ENCODE assay signal across 8 mouse cellular contexts in genomic region chr14:21812590-21813162, GRCm38 (mm10). TPM values are rescaled to one million over a fixed set of nuclear protein-coding genes. Genes with fewer than 3 reads are reported as not detected.
DNase-seq lines count a peak whose midpoint lies in the region; ATAC-seq and TF ChIP-seq lines count a peak whose summit lies in the region.

No protein-coding gene starts in this region.

- no peaks in the 10 kb centered on the region for H3K27me3 ChIP-seq in ES-Bruce4 (ENCODE audit: control insufficient read depth, insufficient read depth, low read length, poor library complexity, severe bottlenecking)
- no peaks in the 10 kb centered on the region for H3K27me3 ChIP-seq in intestine, embryonic 15.5 days (replicated peaks)
- H3K27me3 ChIP-seq in liver, embryonic 12.5 days (replicated peaks): no peaks in the 10 kb centered on the region

- WGBS in intestine, embryonic 15.5 days: 24% methylated on average over 14 of the region's 14 CpGs
- 17% methylated on average over 14 of the region's 14 CpGs for WGBS in liver, embryonic 12.5 days (ENCODE audit: insufficient replicate concordance)
- WGBS in olfactory bulb, adult 2 months: 27% methylated on average over 14 of the region's 14 CpGs

- no peak overlapping the region for H3K4me3 ChIP-seq in ES-Bruce4 (ENCODE audit: low read depth, low read length)
- no peak overlapping the region for H3K4me3 ChIP-seq in intestine, embryonic 15.5 days (replicated peaks)
- H3K4me3 ChIP-seq in liver, embryonic 12.5 days: 0 out of 2 replicates have a peak overlapping the region, but pooled peaks have one; percentile 9
- no peak overlapping the region for H3K4me3 ChIP-seq in olfactory bulb, adult 2 months (ENCODE audit: insufficient read depth, low read depth, low read length)

- no peaks in the 10 kb centered on the region for H3K9me3 ChIP-seq in ES-Bruce4 (replicated peaks; ENCODE audit: control insufficient read depth, insufficient read depth, low read length, poor library complexity, severe bottlenecking)
- no peaks in the 10 kb centered on the region for H3K9me3 ChIP-seq in intestine, embryonic 15.5 days
- H3K9me3 ChIP-seq in liver, embryonic 12.5 days (replicated peaks): no peaks in the 10 kb centered on the region

- peak; percentile 37; the same call in 1 of the 2 replicates for ATAC-seq in intestine, embryonic 15.5 days
- ATAC-seq in liver, embryonic 12.5 days: peak; percentile 70

- DNase-seq in B cell, adult 2 months: peak; percentile 83 to 84
- peak; percentile 89 for DNase-seq in c-Kit-positive CD71-positive TER-119-positive erythroid progenitor cells, embryonic 14.5 days (ENCODE audit: low spot score)
- DNase-seq in gastrocnemius, adult 8-10 months (ENCODE audit: low spot score in 2 of 2): peak; percentile 45 to 68
- DNase-seq in yolk sac, embryonic 10.5 days (ENCODE audit: low spot score): peak; percentile 39

- no peaks in the 10 kb centered on the region for H3K36me3 ChIP-seq in ES-Bruce4 (ENCODE audit: control insufficient read depth, insufficient read depth, low read length, poor library complexity, severe bottlenecking)
- no peaks in the 10 kb centered on the region for H3K36me3 ChIP-seq in intestine, embryonic 15.5 days
- H3K36me3 ChIP-seq in liver, embryonic 12.5 days: no peaks in the 10 kb centered on the region

- no peak overlapping the region for H3K9ac ChIP-seq in ES-Bruce4 (ENCODE audit: low read depth, poor library complexity, severe bottlenecking)
- no peak overlapping the region for H3K9ac ChIP-seq in intestine, embryonic 15.5 days
- H3K9ac ChIP-seq in liver, embryonic 12.5 days: 0 out of 2 replicates have a peak overlapping the region, but pooled peaks have one; percentile 31

- H3K4me2 ChIP-seq in intestine, embryonic 15.5 days (replicated peaks): no peak overlapping the region
- peak overlapping the region; percentile 49 for H3K4me2 ChIP-seq in liver, embryonic 12.5 days

- peaks cover 3% of the 10 kb centered on the region for H3K4me1 ChIP-seq in ES-Bruce4 (ENCODE audit: control insufficient read depth, insufficient read depth, low read length)
- peaks cover 8% of the 10 kb centered on the region for H3K4me1 ChIP-seq in intestine, embryonic 15.5 days (replicated peaks)
- H3K4me1 ChIP-seq in liver, embryonic 12.5 days: peaks cover 52% of the 10 kb centered on the region
- H3K4me1 ChIP-seq in olfactory bulb, adult 2 months (ENCODE audit: control insufficient read depth, insufficient read depth, low read length): no peaks in the 10 kb centered on the region

- no peak for TF ChIP-seq EP300 in ES-Bruce4 (IDR thresholded peaks at IDR 0.05; ENCODE audit: insufficient read depth, low read depth, low read length)

- no peak overlapping the region for H3K27ac ChIP-seq in ES-Bruce4 (ENCODE audit: insufficient read depth, low read length)
- H3K27ac ChIP-seq in intestine, embryonic 15.5 days: no peak overlapping the region
- H3K27ac ChIP-seq in liver, embryonic 12.5 days: peak overlapping the region; percentile 70
- H3K27ac ChIP-seq in olfactory bulb, adult 2 months (ENCODE audit: insufficient read depth, low read depth, low read length): no peak overlapping the region

- no peak for TF ChIP-seq POLR2A in ES-Bruce4 (IDR thresholded peaks at IDR 0.05; ENCODE audit: insufficient read depth, low read length)
- no peak for TF ChIP-seq POLR2A in olfactory bulb, adult 2 months (IDR thresholded peaks at IDR 0.05; ENCODE audit: insufficient read depth, low read depth, low read length)

- peak; percentile 63 for TF ChIP-seq CTCF in ES-Bruce4 (IDR thresholded peaks at IDR 0.05; ENCODE audit: low read depth, low read length)
- TF ChIP-seq CTCF in olfactory bulb, adult 2 months (IDR thresholded peaks at IDR 0.05; ENCODE audit: insufficient read depth, low read depth, low read length): 0 out of 2 replicates have a peak, but pooled peaks have one; percentile 20

RNA-seq across cellular contexts. Expression of gene Vdac2, which starts 12.4 kb away (rescaled TPM):
- 358 and 367 TPM in 2 replicates for polyA plus RNA-seq in ES-Bruce4 (2011; ENCODE audit: insufficient read depth, insufficient read length, low read depth, missing spikeins)
- total RNA-seq in gastrocnemius, adult 8-10 months (2022): 100 to 1,000 TPM; 328 to 342 (median 331) TPM
- polyA plus RNA-seq in intestine, embryonic 15.5 days (2015; fragmentation: Nextera tagmentation; extraction: Ambion mirVana): 368 and 384 TPM in 2 replicates
- polyA plus RNA-seq in liver, embryonic 12.5 days (2016; fragmentation: Nextera tagmentation; extraction: Ambion mirVana): 194 and 198 TPM in 2 replicates
- not detected in 2 replicates for polyA plus RNA-seq in olfactory bulb, adult 2 months (2012; ENCODE audit: insufficient read depth, insufficient read length, low replicate concordance, missing spikeins)

RNA-seq across cellular contexts. Expression of gene Comtd1, which starts 36.1 kb away (rescaled TPM):
- 12.8 and 19.4 TPM in 2 replicates for polyA plus RNA-seq in ES-Bruce4 (2011; ENCODE audit: insufficient read depth, insufficient read length, low read depth, missing spikeins)
- 10 to 100 TPM in 2 of 4 experiments, 1 to 10 TPM in 2; 6.5 to 11.5 (median 9.7) TPM for total RNA-seq in gastrocnemius, adult 8-10 months (2022)
- polyA plus RNA-seq in intestine, embryonic 15.5 days (2015; fragmentation: Nextera tagmentation; extraction: Ambion mirVana): 57.3 and 69.9 TPM in 2 replicates
- polyA plus RNA-seq in liver, embryonic 12.5 days (2016; fragmentation: Nextera tagmentation; extraction: Ambion mirVana): 35.7 and 41.3 TPM in 2 replicates
- not detected in 2 replicates for polyA plus RNA-seq in olfactory bulb, adult 2 months (2012; ENCODE audit: insufficient read depth, insufficient read length, low replicate concordance, missing spikeins)

Comparison
In these comparisons a context has a peak if more than half of its experiments do, and no peak if none do; other contexts are left out.
1. DNase-seq: peak in every context shown above with its lines; median percentile 89 in c-Kit-positive CD71-positive TER-119-positive erythroid progenitor cells, embryonic 14.5 days; 84 in B cell, adult 2 months; 56 in gastrocnemius, adult 8-10 months; 39 in yolk sac, embryonic 10.5 days.
2. RNA of gene Comtd1, which starts 36.1 kb away (polyA plus RNA-seq): 57.3 to 69.9 TPM in intestine, embryonic 15.5 days, 35.7 to 41.3 TPM in liver, embryonic 12.5 days and 12.8 to 19.4 TPM in ES-Bruce4; not detected in olfactory bulb, adult 2 months; every median in the first group is over 10 times any median in the second.